Mouse (Mus musculus) lung, postnatal 0 days (tissue): ENCODE measurements around the gene H6pd.

ENCODE experiments used
- CTCF ChIP-seq: IDR thresholded peaks from 2 replicates; pipeline ENCODE4 v1.5.1; 2016; ENCODE audit warnings: antibody characterized with exemption, mild to moderate bottlenecking
- EP300 ChIP-seq: IDR thresholded peaks from 2 replicates; pipeline ENCODE4 v1.6.1; 2016; ENCODE audit warnings: antibody characterized with exemption, mild to moderate bottlenecking, control low read depth

- no peak for TF ChIP-seq CTCF
- no peak for TF ChIP-seq EP300
Measured at GRCm38 (mm10) chr4:150010054-150010730, 1.4 kb upstream of the H6pd start.
